Mouse (Mus musculus) lung, adult 2 months (tissue): ENCODE data around the gene Alk.

Experiments used
- CTCF ChIP-seq: fragments of 200-500 bp; IDR thresholded peaks from 2 replicates; pipeline ENCODE4 v1.5.1; 2011; ENCODE audit warnings: mild to moderate bottlenecking, low read length, control low read depth; ENCODE audit not compliant: insufficient read depth
- POLR2A ChIP-seq: fragments of 200-500 bp; IDR thresholded peaks from 2 replicates; pipeline ENCODE4 v1.6.1; 2011; ENCODE audit warnings: low read depth, mild to moderate bottlenecking, control low read depth, low read length, borderline replicate concordance; ENCODE audit errors: extremely low read depth

- TF ChIP-seq POLR2A (no peak), CTCF (no peak)
Measured at GRCm38 (mm10) chr17:71828647-71829414, 775.6 kb downstream of the Alk start.
